Mouse (Mus musculus) CH12.LX (cell line): ENCODE data around the gene Camta1. TPM values are rescaled to one million over a fixed set of nuclear protein-coding genes. Genes with fewer than 3 reads are reported as not detected.

Experiments used
- DNase-seq: peaks from one replicate; pipeline ENCODE4 v3.0.0-alpha.2; 2013; ENCODE audit errors: extremely low read depth
- H3K27ac ChIP-seq: 2 replicates; pipeline ENCODE4 v1.5.1; 2012; ENCODE audit warnings: low read depth, mild to moderate bottlenecking, control low read depth, moderate library complexity; ENCODE audit not compliant: insufficient read depth
- H3K27me3 ChIP-seq: replicated peaks from 2 replicates; pipeline ENCODE3; 2012; ENCODE audit warnings: inconsistent platforms
- H3K36me3 ChIP-seq, 2 experiments: replicated peaks in 1 of 2; 2 replicates each; pipeline versions ENCODE3 to v1.6.1; 2012; ENCODE audit warnings: inconsistent platforms in 1 of 2, low read length in 1 of 2, mild to moderate bottlenecking in 1 of 2, mixed read lengths in 1 of 2, moderate library complexity in 1 of 2; ENCODE audit not compliant: control insufficient read depth in 1 of 2, insufficient read depth in 1 of 2
- H3K4me1 ChIP-seq, 2 experiments: 2 replicates each; pipeline ENCODE4 v1.6.1; 2012; ENCODE audit warnings: inconsistent platforms in 1 of 2, moderate library complexity in 1 of 2; ENCODE audit not compliant: insufficient read depth in 2 of 2, control insufficient read depth in 1 of 2
- H3K4me2 ChIP-seq: 2 replicates; pipeline ENCODE4 v1.6.1; 2012; ENCODE audit warnings: low read depth, mild to moderate bottlenecking, control low read depth; ENCODE audit not compliant: poor library complexity, insufficient read depth, severe bottlenecking
- H3K4me3 ChIP-seq, 3 experiments: fragments of 150-350 bp in 1 of 3; sonication (generic) in 1 of 3; replicated peaks in 1 of 3; 2 replicates each; pipeline versions ENCODE3 to v1.5.1; 2011 to 2012; ENCODE audit warnings: low read depth in 2 of 3, low read length in 2 of 3, mild to moderate bottlenecking in 2 of 3, moderate library complexity in 2 of 3, control low read depth in 1 of 3, improper control_type of control experiment in 1 of 3, inconsistent platforms in 1 of 3, mixed read lengths in 1 of 3; ENCODE audit not compliant: poor library complexity in 1 of 3
- H3K79me2 ChIP-seq: replicated peaks from 2 replicates; pipeline ENCODE4 v1.6.1; 2012; ENCODE audit warnings: mild to moderate bottlenecking, moderate library complexity; ENCODE audit not compliant: control insufficient read depth, poor library complexity, insufficient read depth, severe bottlenecking; ENCODE audit errors: extremely low read depth
- H3K9ac ChIP-seq: 2 replicates; pipeline ENCODE4 v1.6.1; 2012; ENCODE audit warnings: low read depth, mild to moderate bottlenecking, control low read depth, moderate library complexity; ENCODE audit not compliant: insufficient read depth
- H3K9me3 ChIP-seq: replicated peaks from 2 replicates; pipeline ENCODE3; 2012; ENCODE audit warnings: low read length, inconsistent platforms, mixed read lengths
- CHD1 ChIP-seq: IDR thresholded peaks from 2 replicates; pipeline ENCODE4 v1.6.1; 2012; ENCODE audit warnings: low read depth, low read length, improper control_type of control experiment, inconsistent platforms
- CTCF ChIP-seq, 2 experiments: IDR thresholded peaks in 1 of 2; conservative IDR thresholded peaks in 1 of 2; 2 replicates each; pipeline ENCODE4 v1.5.1; 2011 to 2012; ENCODE audit warnings: low read depth in 2 of 2, low read length in 2 of 2, improper control_type of control experiment in 1 of 2, inconsistent platforms in 1 of 2, mild to moderate bottlenecking in 1 of 2, moderate library complexity in 1 of 2
- ELF1 ChIP-seq: IDR thresholded peaks from 2 replicates; pipeline ENCODE4 v1.6.1; 2014; ENCODE audit warnings: low read depth, mild to moderate bottlenecking, inconsistent platforms, low read length, improper control_type of control experiment
- EP300 ChIP-seq: IDR thresholded peaks from 2 replicates; pipeline ENCODE4 v1.6.1; 2011; ENCODE audit warnings: low read length, improper control_type of control experiment
- ETS1 ChIP-seq: conservative IDR thresholded peaks from 2 replicates; pipeline ENCODE4 v1.6.1; 2012; ENCODE audit warnings: low read depth, mild to moderate bottlenecking, inconsistent platforms, low read length, improper control_type of control experiment, moderate library complexity
- HCFC1 ChIP-seq: IDR thresholded peaks from 2 replicates; pipeline ENCODE4 v1.6.1; 2012; ENCODE audit warnings: low read depth, mild to moderate bottlenecking, inconsistent platforms, low read length, improper control_type of control experiment
- IRF4 ChIP-seq: IDR thresholded peaks from 2 replicates; pipeline ENCODE4 v1.6.1; 2014; ENCODE audit warnings: low read depth, mild to moderate bottlenecking, inconsistent platforms, low read length, improper control_type of control experiment
- JUN ChIP-seq: IDR thresholded peaks from 2 replicates; pipeline ENCODE4 v1.6.1; 2011; ENCODE audit warnings: low read depth, mild to moderate bottlenecking, low read length, improper control_type of control experiment, moderate library complexity; ENCODE audit not compliant: insufficient read depth
- MAFK ChIP-seq: IDR thresholded peaks from 2 replicates; pipeline ENCODE4 v1.6.1; 2011; ENCODE audit warnings: low read length, improper control_type of control experiment; ENCODE audit not compliant: insufficient replicate concordance
- MAX ChIP-seq: IDR thresholded peaks from 2 replicates; pipeline ENCODE4 v1.6.1; 2011; ENCODE audit warnings: low read length, improper control_type of control experiment
- MEF2A ChIP-seq: IDR thresholded peaks from 2 replicates; pipeline ENCODE4 v1.6.1; 2014; ENCODE audit warnings: low read depth, mild to moderate bottlenecking, inconsistent platforms, low read length, improper control_type of control experiment, borderline replicate concordance
- MYC ChIP-seq: IDR thresholded peaks from 2 replicates; pipeline ENCODE4 v1.6.1; 2011; ENCODE audit warnings: low read depth, mild to moderate bottlenecking, improper control_type of control experiment, low read length
- NELFE ChIP-seq: IDR thresholded peaks from 2 replicates; pipeline ENCODE4 v1.6.1; 2011; ENCODE audit warnings: low read depth, low read length, improper control_type of control experiment
- NRF1 ChIP-seq: IDR thresholded peaks from 2 replicates; pipeline ENCODE4 v1.6.1; 2014; ENCODE audit warnings: low read depth, mild to moderate bottlenecking, inconsistent platforms, low read length, improper control_type of control experiment, moderate library complexity
- PAX5 ChIP-seq: IDR thresholded peaks from 2 replicates; pipeline ENCODE4 v1.6.1; 2012; ENCODE audit warnings: low read length, inconsistent platforms, mixed read lengths
- RAD21 ChIP-seq: IDR thresholded peaks from 2 replicates; pipeline ENCODE4 v1.6.1; 2011; ENCODE audit warnings: low read depth, mild to moderate bottlenecking, low read length, improper control_type of control experiment, moderate library complexity
- RCOR1 ChIP-seq: conservative IDR thresholded peaks from 2 replicates; pipeline ENCODE4 v1.6.1; 2012; ENCODE audit warnings: low read depth, mild to moderate bottlenecking, inconsistent platforms, low read length, improper control_type of control experiment
- SIN3A ChIP-seq: IDR thresholded peaks from 2 replicates; pipeline ENCODE4 v1.6.1; 2012; ENCODE audit warnings: low read length, improper control_type of control experiment, inconsistent platforms
- SMC3 ChIP-seq: IDR thresholded peaks from 2 replicates; pipeline ENCODE4 v1.6.1; 2011; ENCODE audit warnings: low read depth, low read length, improper control_type of control experiment
- TCF12 ChIP-seq: IDR thresholded peaks from 2 replicates; pipeline ENCODE4 v1.6.1; 2014; ENCODE audit warnings: low read depth, mild to moderate bottlenecking, inconsistent platforms, low read length, improper control_type of control experiment
- UBTF ChIP-seq: IDR thresholded peaks from 2 replicates; pipeline ENCODE4 v1.6.1; 2012; ENCODE audit warnings: low read depth, mild to moderate bottlenecking, inconsistent platforms, low read length, improper control_type of control experiment, moderate library complexity
- USF1 ChIP-seq: IDR thresholded peaks from 2 replicates; pipeline ENCODE4 v1.6.1; 2014; ENCODE audit warnings: low read depth, mild to moderate bottlenecking, inconsistent platforms, low read length, improper control_type of control experiment
- USF2 ChIP-seq: conservative IDR thresholded peaks from 2 replicates; pipeline ENCODE4 v1.6.1; 2011; ENCODE audit warnings: low read depth, low read length, improper control_type of control experiment
- ZC3H11A ChIP-seq: IDR thresholded peaks from 2 replicates; pipeline ENCODE4 v1.6.1; 2012; ENCODE audit warnings: low read depth, mild to moderate bottlenecking, inconsistent platforms, low read length, improper control_type of control experiment
- ZKSCAN1 ChIP-seq: IDR thresholded peaks from 2 replicates; pipeline ENCODE4 v1.6.1; 2012; ENCODE audit warnings: low read depth, inconsistent platforms, low read length, improper control_type of control experiment, borderline replicate concordance
- ZMIZ1 ChIP-seq: IDR thresholded peaks from 2 replicates; pipeline ENCODE4 v1.6.1; 2012; ENCODE audit warnings: low read depth, mild to moderate bottlenecking, inconsistent platforms, low read length, improper control_type of control experiment
- ZNF384 ChIP-seq: IDR thresholded peaks from 2 replicates; pipeline ENCODE4 v1.6.1; 2012; ENCODE audit warnings: low read depth, low read length, improper control_type of control experiment, inconsistent platforms
- dilution Hi-C: fragments of 300-500 bp; cut with MboI; formaldehyde crosslinking; loops from 2 replicates; pipeline ENCODE4 v1.14.3; 2020; ENCODE audit warnings: low sequenced_read_pairs; ENCODE audit not compliant: extremely low pct_unique_long_range_greater_than_20kb, extremely low pct_ligation_motif_present
- in situ Hi-C: fragments of 300-500 bp; cut with MboI; formaldehyde crosslinking; loops from 3 replicates; pipeline ENCODE4 v1.14.3; 2019; ENCODE audit warnings: low sequenced_read_pairs, low pct_ligation_motif_present, low pct_unique_long_range_greater_than_20kb, mixed read lengths
- polyA plus RNA-seq: library from polyadenylated mRNA; unstranded; fragments of >175 nt; gene quantifications from 2 replicates; pipeline ENCODE4 v1.2.1, GENCODE M21; 2012; ENCODE audit warnings: low read depth; ENCODE audit not compliant: insufficient read length
- total RNA-seq, 2 experiments: library from RNA; depleted of rRNA; stranded (reverse); fragments of 300-350 nt in 1 of 2; fragments of >200 nt in 1 of 2; gene quantifications; 2 replicates each; pipeline ENCODE4 v1.2.3; 2012 to 2014

The Camta1 gene
- total and polyA plus RNA-seq, 3 experiments, result 9.9 to 32.5 (median 15.3) TPM

GRCm38 (mm10) chr4:151779962-151780459, 81.7 kb downstream of the Camta1 start:
- Histone ChIP-seq H3K36me3 (peaks cover 0 to 31% of the 10 kb centered on the region in 2 experiments), H3K27ac (no peak overlapping the region), H3K4me2 (no peak overlapping the region), H3K4me1 (peaks cover 0 to 6% of the 10 kb centered on the region in 2 experiments; a peak in 1 of 4 replicates), H3K9me3 (no peaks in the 10 kb centered on the region), H3K79me2 (no peaks in the 10 kb centered on the region), H3K4me3 (no peak overlapping the region), H3K9ac (no peak overlapping the region), H3K27me3 (no peaks in the 10 kb centered on the region)
- dilution Hi-C loops (no loop called here), in situ Hi-C loops (loop anchor here (25.0 kb wide), 1 partner anchor 107 kb away; no protein-coding TSS in a partner anchor)
- DNase-seq, result no peak
- no peak for TF ChIP-seq TCF12
- TF ChIP-seq RCOR1, result no peak
- no peak for TF ChIP-seq UBTF
- TF ChIP-seq NELFE, result no peak
- TF ChIP-seq CHD1, result no peak
- TF ChIP-seq JUN, result no peak
- no peak for TF ChIP-seq IRF4
- no peak for TF ChIP-seq ZKSCAN1
- no peak for TF ChIP-seq EP300
- TF ChIP-seq MAX, result no peak
- TF ChIP-seq MYC, result no peak
- TF ChIP-seq ZMIZ1, result no peak
- TF ChIP-seq CTCF (conservative IDR thresholded peaks at IDR 0.05 in 1 of 2, IDR thresholded peaks at IDR 0.05 in 1 of 2; ENCODE audit: low read depth in 2 of 2, low read length in 2 of 2), result no peak
- no peak for TF ChIP-seq SMC3
- TF ChIP-seq ETS1, result no peak
- TF ChIP-seq MEF2A, result no peak
- TF ChIP-seq ZNF384, result no peak
- no peak for TF ChIP-seq USF2
- TF ChIP-seq NRF1, result no peak
- TF ChIP-seq HCFC1, result no peak

GRCm38 (mm10) chr4:151778511-151778910, 83.2 kb downstream of the Camta1 start:
- Histone ChIP-seq H3K27me3 (no peaks in the 10 kb centered on the region), H3K4me1 (peaks cover 0 to 6% of the 10 kb centered on the region in 2 experiments; a peak in 1 of 4 replicates), H3K36me3 (peaks cover 0 to 29% of the 10 kb centered on the region in 2 experiments), H3K9ac (no peak overlapping the region), H3K27ac (no peak overlapping the region), H3K9me3 (no peaks in the 10 kb centered on the region), H3K4me3 (no peak overlapping the region), H3K4me2 (no peak overlapping the region), H3K79me2 (no peaks in the 10 kb centered on the region)
- in situ Hi-C loops (loop anchor here (25.0 kb wide), 1 partner anchor 109 kb away; no protein-coding TSS in a partner anchor), dilution Hi-C loops (no loop called here)
- peak; percentile 32 for DNase-seq
- TF ChIP-seq ELF1 (no peak), MAFK (no peak), ZKSCAN1 (no peak), CTCF (conservative IDR thresholded peaks at IDR 0.05 in 1 of 2, IDR thresholded peaks at IDR 0.05 in 1 of 2; ENCODE audit: low read depth in 2 of 2, low read length in 2 of 2) (peak; percentile 17 to 61; a peak in 2 of 4 replicates), RAD21 (peak; percentile 42), USF1 (no peak), SMC3 (peak; percentile 55), SIN3A (no peak), ZC3H11A (no peak), IRF4 (no peak), PAX5 (no peak)
